Mouse (Mus musculus): ENCODE measurements around the gene Olfr1157.

DNA sequence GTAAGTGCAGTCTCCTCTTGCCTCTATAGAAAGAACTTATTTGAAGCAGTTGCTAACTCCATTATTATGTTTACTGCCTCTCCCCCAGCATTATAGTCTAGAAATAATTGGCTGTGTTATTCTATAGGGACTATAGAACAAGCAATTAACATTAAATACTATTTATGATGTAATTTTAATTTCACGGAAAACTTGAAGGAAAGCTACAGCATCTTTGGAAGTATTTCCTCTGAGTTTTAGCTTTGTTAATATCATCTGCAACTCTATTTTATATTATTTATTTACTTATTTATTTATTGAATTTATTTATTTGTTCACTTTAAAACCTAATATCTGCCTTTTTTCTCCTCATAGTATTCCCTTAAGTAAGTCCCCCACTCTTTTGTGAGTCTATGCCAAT lies 23.1 kb downstream of the Olfr1157 start, which contains the start of gene Olfr1155:
- TF ChIP-seq CTCF (IDR thresholded peaks at IDR 0.05; ENCODE audit: low read depth) = no peak
- TF ChIP-seq EP300 (optimal IDR thresholded peaks at IDR 0.05) = no peak

Data from stomach, postnatal 0 days (tissue).